Mouse (Mus musculus): ENCODE results near the gene Wdfy3.

DNA sequence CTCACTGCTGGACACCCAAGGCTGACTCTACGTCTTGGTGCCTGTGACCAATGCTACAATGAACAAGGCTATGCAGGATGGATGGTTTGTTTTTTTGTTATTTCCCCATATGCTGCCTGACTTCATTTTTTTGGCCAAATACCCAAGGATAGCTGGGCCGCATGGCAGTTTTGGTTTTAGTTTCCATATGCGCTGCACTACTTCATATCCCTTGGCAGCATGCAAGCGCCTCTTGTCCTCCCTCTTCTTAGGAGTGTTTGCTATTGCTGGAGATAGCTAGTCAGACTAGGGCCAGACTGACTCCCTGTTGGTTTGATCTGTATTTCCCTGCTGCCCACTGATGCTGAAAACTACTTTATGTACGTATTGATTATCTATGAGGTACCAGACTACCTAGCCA is 229.2 kb downstream of the Wdfy3 start:
- TF ChIP-seq POLR2A (IDR thresholded peaks at IDR 0.05; ENCODE audit: extremely low read depth, insufficient read depth, low read length) (no peak), CTCF (IDR thresholded peaks at IDR 0.05; ENCODE audit: extremely low read depth, insufficient read depth, low read length) (no peak)
